Comparison of ENCODE assay signal across 9 mouse cellular contexts in genomic region chr2:132701451-132701886, GRCm38 (mm10). TPM values are rescaled to one million over a fixed set of nuclear protein-coding genes. Genes with fewer than 3 reads are reported as not detected.
DNase-seq lines count a peak whose midpoint lies in the region; ATAC-seq and TF ChIP-seq lines count a peak whose summit lies in the region.
"Had no signal": no experiment of that assay in that cellular context is flagged by ENCODE, and none has a peak within 500 bp of the region (broad histone marks: within the 10 kb centered on the region; RNA-seq: fewer than 3 reads in every experiment).

No protein-coding gene starts in this region.

- H3K4me1 ChIP-seq in intestine, postnatal 0 days (replicated peaks; ENCODE audit: control insufficient read depth, insufficient read depth, low read length) = no peaks in the 10 kb centered on the region
- no peaks in the 10 kb centered on the region for H3K4me1 ChIP-seq in limb, embryonic 11.5 days (ENCODE audit: control insufficient read depth, insufficient read depth, low read length)
- no peaks in the 10 kb centered on the region for H3K4me1 ChIP-seq in midbrain, embryonic 12.5 days
- H3K4me1 ChIP-seq: embryonic facial prominence, embryonic 13.5 days had no signal

- POLR2A ChIA-PET in Patski (lab: Charles Lee) = no interaction called here

- ATAC-seq in Patski = no peak
- ATAC-seq in intestine, postnatal 0 days = no peak
- ATAC-seq in limb, embryonic 11.5 days (ENCODE audit: insufficient number of reproducible peaks, low FRiP score, low TSS enrichment, low read depth) = 0 out of 2 replicates have a peak, but pooled peaks have one; percentile 60
- ATAC-seq in midbrain, embryonic 12.5 days (ENCODE audit: low FRiP score, low read depth) = peak; percentile 83

- no peak overlapping the region for H3K4me2 ChIP-seq in intestine, postnatal 0 days (replicated peaks; ENCODE audit: low read depth)
- H3K4me2 ChIP-seq in limb, embryonic 11.5 days (ENCODE audit: low read depth, severe bottlenecking) = no peak overlapping the region
- no peak overlapping the region for H3K4me2 ChIP-seq in midbrain, embryonic 12.5 days (replicated peaks)
- H3K4me2 ChIP-seq: embryonic facial prominence, embryonic 13.5 days had no signal

- H3K9me3 ChIP-seq in intestine, postnatal 0 days (ENCODE audit: control insufficient read depth) = no peaks in the 10 kb centered on the region
- no peaks in the 10 kb centered on the region for H3K9me3 ChIP-seq in limb, embryonic 11.5 days (ENCODE audit: control insufficient read depth, low read length)
- no peaks in the 10 kb centered on the region for H3K9me3 ChIP-seq in midbrain, embryonic 12.5 days
- H3K9me3 ChIP-seq: embryonic facial prominence, embryonic 13.5 days had no signal

- H3K9ac ChIP-seq in intestine, postnatal 0 days (ENCODE audit: low read depth, low read length) = no peak overlapping the region
- H3K9ac ChIP-seq in limb, embryonic 11.5 days (ENCODE audit: low read length) = no peak overlapping the region
- no peak overlapping the region for H3K9ac ChIP-seq in midbrain, embryonic 12.5 days (replicated peaks)
- H3K9ac ChIP-seq: embryonic facial prominence, embryonic 13.5 days had no signal

- CTCF ChIA-PET in Patski (lab: Charles Lee) = interaction anchor here (0.6 to 2.1 kb wide), 11 partner anchors 13 to 185 kb away, joined by 3 to 11 read pairs (median 4); partner anchors contain the start of gene Shld1

- no peak overlapping the region for H3K27ac ChIP-seq in intestine, postnatal 0 days (ENCODE audit: low read depth, low read length)
- no peak overlapping the region for H3K27ac ChIP-seq in limb, embryonic 11.5 days (replicated peaks; ENCODE audit: low read depth, low read length)
- no peak overlapping the region for H3K27ac ChIP-seq in midbrain, embryonic 12.5 days (replicated peaks)
- H3K27ac ChIP-seq: embryonic facial prominence, embryonic 13.5 days had no signal

- WGBS in intestine, postnatal 0 days = 23% methylated on average over 7 of the region's 7 CpGs
- 24% methylated on average over 7 of the region's 7 CpGs for WGBS in limb, embryonic 11.5 days
- 18% methylated on average over 7 of the region's 7 CpGs for WGBS in midbrain, embryonic 12.5 days

- no peak overlapping the region for H3K4me3 ChIP-seq in intestine, postnatal 0 days (ENCODE audit: low read depth, low read length)
- H3K4me3 ChIP-seq in limb, embryonic 11.5 days (ENCODE audit: low read depth, low read length) = no peak overlapping the region
- no peak overlapping the region for H3K4me3 ChIP-seq in midbrain, embryonic 12.5 days
- H3K4me3 ChIP-seq: embryonic facial prominence, embryonic 13.5 days had no signal

- peak; percentile 55 for TF ChIP-seq CTCF in Patski (IDR thresholded peaks at IDR 0.05)
- peak; percentile 88 for TF ChIP-seq CTCF in intestine, postnatal 0 days (IDR thresholded peaks at IDR 0.05; ENCODE audit: low read depth)

- peak; percentile 35 for DNase-seq in 3134 (ENCODE audit: extremely low read depth, insufficient read length, low spot score)
- no peak for DNase-seq in Patski (ENCODE audit: low read depth, low spot score)
- peak; percentile 85 to 89 for DNase-seq in cerebellum, postnatal 14 days
- peak; percentile 78 for DNase-seq in gastrocnemius, adult 18-20 months (ENCODE audit: low spot score)
- DNase-seq in limb, embryonic 11.5 days (ENCODE audit: low spot score) = peak; percentile 82
- peak; percentile 78 to 89 for DNase-seq in spleen, postnatal 10 days (ENCODE audit: low spot score in 2 of 2)

- in situ Hi-C loops in Patski (cut with MboI; ENCODE audit: low pct_unique_long_range_greater_than_20kb) = loop anchor here (5.0 to 25.0 kb wide), 3 partner anchors 179 to 389 kb away; no protein-coding TSS in a partner anchor

- H3K36me3 ChIP-seq in intestine, postnatal 0 days (ENCODE audit: control insufficient read depth, insufficient read depth) = 0 out of 2 replicates have a peak, but pooled peaks cover 5% of the 10 kb centered on the region
- no peaks in the 10 kb centered on the region for H3K36me3 ChIP-seq in limb, embryonic 11.5 days (ENCODE audit: control insufficient read depth, insufficient read depth, low read length)
- no peaks in the 10 kb centered on the region for H3K36me3 ChIP-seq in midbrain, embryonic 12.5 days

- H3K27me3 ChIP-seq in Patski = no peaks in the 10 kb centered on the region
- H3K27me3 ChIP-seq in intestine, postnatal 0 days (replicated peaks; ENCODE audit: control insufficient read depth, insufficient read depth, low read length) = no peaks in the 10 kb centered on the region
- no peaks in the 10 kb centered on the region for H3K27me3 ChIP-seq in limb, embryonic 11.5 days (ENCODE audit: control insufficient read depth, insufficient read depth, low read length)
- no peaks in the 10 kb centered on the region for H3K27me3 ChIP-seq in midbrain, embryonic 12.5 days
- H3K27me3 ChIP-seq: embryonic facial prominence, embryonic 13.5 days had no signal

RNA-seq across cellular contexts. Expression of gene Shld1, which starts 14.7 kb away (rescaled TPM):
- polyA plus RNA-seq in Patski (2021) = 6.2 TPM
- 1 to 10 TPM; 6.8 to 8.2 TPM for total RNA-seq in gastrocnemius, adult 18-20 months (2021)
- polyA plus RNA-seq in intestine, postnatal 0 days (2015; fragmentation: Nextera tagmentation; extraction: Ambion mirVana) = 11.2 and 11.7 TPM in 2 replicates
- 16.3 and 17.2 TPM in 2 replicates for polyA plus RNA-seq in limb, embryonic 11.5 days (2014; fragmentation: Nextera tagmentation; extraction: Ambion mirVana)
- polyA plus RNA-seq in midbrain, embryonic 12.5 days (2016; fragmentation: Nextera tagmentation; extraction: Ambion mirVana) = 19.2 and 20.6 TPM in 2 replicates

Comparison
In these comparisons a context has a peak if more than half of its experiments do, and no peak if none do; other contexts are left out.
1. ATAC-seq: peak in limb, embryonic 11.5 days (single experiment) and midbrain, embryonic 12.5 days (single experiment); none in Patski (single experiment) and intestine, postnatal 0 days (single experiment).